Mouse (Mus musculus): ENCODE measurements around the gene Mbip.

The Mbip gene

DNA sequence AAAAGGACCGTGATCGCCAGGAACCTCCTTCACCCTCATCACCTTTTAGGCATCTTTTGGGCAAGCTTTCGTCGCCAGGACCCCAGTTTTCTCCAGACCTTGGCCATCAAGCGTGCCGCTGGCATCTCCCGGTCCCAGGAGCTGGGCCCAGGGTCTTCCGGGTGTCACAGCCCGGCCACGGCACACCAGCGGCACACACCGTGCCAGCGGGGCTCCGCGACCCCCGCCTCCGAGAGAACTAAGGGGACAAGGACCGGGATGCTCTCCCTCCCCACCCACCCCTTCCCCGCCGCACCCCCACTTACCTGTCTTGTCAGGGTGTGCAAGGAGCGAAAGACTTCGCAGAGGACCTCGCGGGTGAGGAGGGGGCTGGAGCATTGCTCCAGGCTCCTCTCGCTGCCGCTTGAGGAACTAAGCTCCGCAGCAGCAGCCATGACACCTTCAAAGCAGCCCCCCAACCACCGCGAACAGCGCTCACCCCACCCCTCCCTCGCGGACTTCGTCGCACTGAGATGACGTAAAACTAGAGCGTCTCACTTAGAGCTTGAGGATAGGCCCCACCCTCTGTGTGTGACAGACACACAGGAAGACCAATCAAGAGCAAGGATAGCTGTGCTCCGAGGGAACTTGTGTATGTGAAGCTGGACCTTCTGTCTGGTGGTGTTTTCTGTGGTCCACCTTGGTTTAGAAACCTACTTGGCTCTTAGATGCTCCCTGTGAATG lies at the start of gene Mbip:
Gene Mbip (minus strand): TSS at position 528 of the 723 bp plus-strand sequence.
- peak; percentile 97 to 99 for DNase-seq

DNA sequence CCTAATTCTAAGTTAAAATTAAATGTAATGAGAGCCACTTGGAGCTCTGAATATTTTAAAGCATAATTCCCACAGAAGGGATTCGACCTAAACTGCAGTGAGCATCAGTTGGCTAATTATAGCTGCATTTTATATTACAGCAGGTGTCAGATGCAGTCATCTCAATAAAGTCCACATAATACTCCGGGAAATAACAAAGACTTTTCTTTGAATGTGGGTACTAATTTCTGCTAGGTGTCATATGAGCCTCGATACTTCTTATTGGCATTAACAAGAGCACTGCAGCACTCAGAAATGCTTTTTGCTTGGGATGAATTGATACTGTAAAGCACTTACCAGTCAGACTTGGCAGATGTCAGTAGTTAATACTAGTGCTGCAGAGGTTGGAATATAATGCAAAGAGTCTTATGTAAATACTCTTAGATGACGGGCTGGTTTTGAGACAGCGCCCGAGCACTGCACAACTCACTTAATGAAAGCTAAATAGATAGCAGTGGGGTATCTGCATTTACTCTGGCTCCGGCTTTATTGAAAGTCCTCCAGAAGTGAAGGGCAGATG lies 42.0 kb upstream of the Mbip start:
- DNase-seq: no peak

DNA sequence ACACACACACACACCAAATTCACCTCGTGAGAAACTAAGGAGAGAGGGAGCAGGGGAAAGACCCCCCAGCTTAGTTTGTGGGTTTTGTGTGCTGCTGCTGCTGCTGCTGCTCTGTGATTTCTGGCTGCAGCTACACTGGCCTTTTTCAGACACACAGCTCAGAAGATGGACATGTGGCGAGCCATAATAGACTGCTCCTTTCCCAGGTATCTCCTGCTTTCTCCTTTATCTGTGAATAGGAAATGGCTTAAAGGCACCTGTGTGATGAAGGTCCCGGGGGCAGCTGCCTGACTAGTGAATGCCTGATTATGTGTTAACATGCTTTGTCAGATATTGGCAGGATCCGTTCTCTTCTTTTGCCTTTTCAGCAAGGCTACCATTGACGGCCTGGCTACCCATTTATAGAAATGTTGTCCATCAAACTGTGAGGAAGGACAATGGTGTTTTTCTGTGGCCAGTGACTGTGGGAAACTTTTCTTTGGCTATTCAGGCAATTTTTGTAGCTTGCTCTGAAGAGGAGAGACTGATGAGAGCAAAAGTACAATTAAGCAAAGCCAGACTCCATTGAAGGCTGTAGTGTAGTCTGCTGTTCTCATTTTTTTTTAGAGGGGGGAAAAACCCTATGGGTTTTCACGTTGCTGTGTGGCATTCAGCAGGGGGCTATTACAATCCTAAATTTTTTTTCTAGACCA lies 41.4 kb upstream of the Mbip start:
- no peak for DNase-seq

DNA sequence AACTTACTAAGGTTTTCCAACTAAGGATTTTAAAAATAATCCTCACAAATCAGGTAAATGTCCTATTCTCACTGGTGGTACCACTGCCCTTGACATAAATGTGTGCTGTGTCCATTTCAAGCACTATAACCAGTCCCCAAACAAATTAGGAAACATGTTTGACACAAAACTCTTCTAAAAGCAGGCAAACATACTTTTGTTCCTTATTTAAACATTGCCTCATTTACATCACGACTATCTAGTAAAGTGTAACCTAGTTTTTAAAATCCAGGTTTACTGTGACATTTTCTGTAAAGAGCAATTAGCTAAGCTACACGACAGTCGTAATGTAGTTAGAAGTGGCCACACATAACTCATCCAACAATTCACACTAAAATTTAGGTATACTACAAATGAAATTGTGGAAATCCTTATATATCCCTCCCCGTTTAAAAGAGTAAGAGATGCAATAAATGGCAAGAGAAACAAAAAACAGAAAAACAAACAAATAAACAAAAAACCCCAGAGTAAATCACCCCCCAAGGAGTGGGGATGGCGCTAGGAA lies 851 bp downstream of the Mbip start:
- DNase-seq: no peak

DNA sequence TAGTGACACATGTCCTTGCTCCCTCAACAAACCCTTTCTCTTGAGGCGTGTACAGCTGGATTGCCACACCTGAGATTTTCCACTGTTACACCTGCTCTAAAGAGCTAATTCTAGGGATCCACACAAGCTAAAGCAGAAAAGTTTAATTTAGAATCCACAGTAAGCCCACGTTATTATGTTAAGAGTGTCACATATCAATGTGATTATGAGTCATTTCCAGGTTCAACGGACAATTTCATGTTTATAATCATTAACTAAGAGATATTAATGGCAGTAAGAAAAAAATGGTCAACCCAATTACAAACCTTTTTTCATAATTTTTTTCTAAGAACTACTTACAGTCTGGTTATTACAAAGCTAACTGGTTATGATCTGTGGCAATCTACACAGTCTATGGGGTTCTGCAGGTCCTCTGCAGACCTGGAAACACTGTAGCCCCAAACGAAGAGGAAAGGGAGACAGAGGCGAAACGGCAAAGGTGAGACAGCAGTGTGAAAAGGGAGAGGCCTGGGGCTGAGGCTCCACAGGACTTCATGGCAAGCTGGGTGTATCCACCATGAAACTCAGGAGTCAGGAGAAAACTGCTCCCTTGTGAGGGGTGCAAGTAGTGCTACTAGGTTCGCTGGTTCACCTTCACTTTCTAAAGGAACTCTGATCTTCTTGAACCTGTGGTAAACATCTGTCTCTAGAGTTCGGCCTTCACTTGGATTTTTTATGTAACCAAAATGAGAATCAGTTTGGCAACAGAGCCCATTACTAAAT lies 6.2 kb downstream of the Mbip start:
- DNase-seq: no peak

DNA sequence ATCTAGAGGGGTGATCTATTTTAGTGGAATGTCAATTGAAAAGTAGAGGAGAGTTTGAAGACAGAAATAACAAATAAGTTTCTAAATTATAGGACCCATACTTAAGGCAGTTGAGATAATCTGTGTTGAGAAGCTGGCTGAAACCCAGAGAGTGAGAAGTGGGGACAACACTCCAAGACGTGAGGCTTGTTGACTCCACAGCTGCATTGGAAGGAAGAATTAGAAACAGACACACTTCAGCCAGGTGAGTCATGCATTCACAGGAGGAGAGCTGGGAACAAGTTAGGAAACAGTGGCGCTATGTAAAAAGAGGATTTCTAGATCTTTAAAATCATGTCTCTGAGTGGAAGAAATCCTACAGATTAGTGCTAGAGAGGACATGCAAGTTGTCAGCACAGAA lies 12.2 kb downstream of the Mbip start:
- DNase-seq: no peak

DNA sequence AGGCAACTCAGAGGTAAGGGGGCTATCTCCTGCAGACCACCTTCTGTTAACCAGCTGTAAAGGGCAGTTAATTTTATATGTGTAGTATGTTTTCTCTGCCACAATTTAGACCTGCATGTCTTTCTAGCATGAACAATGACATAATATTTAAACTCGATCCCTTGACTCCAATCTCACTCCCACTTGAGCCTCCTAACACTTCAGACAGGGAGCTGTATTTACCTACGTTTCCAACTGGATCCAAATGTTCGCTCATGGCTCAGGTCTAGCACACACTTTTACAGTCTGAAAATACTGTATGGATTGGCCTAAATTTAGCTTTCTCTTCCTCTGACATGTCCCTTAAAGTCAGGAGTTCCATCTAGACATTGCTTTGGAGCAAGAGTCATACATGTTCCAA lies 13.2 kb downstream of the Mbip start:
- no peak for DNase-seq

DNA sequence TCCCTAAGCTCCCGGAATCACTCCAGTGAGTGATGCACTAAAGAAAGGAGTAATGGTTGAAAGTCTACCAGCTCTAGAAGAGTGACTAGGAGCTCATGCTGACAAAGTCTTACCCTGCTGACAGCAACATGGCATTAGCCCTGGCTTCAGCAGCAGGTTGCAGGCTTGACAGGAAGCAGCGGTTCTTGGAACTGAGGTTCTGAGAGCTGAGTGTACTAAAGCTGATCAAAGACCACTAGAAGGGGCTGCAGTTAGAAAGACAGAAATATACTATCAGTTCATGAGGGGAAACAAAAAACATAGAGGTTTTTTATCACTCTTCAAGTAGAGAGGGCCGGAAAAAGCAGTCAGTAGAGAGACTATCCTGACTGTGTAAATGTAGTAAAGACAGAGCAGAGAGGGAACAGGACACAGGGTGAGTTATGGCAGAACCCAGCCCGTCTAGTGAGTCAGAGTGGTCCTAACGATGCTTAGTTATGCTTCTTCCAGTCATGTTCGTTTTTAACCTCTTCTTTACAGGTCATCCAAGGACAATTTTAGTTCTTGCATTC lies 18.2 kb downstream of the Mbip start:
- no peak for DNase-seq

DNA sequence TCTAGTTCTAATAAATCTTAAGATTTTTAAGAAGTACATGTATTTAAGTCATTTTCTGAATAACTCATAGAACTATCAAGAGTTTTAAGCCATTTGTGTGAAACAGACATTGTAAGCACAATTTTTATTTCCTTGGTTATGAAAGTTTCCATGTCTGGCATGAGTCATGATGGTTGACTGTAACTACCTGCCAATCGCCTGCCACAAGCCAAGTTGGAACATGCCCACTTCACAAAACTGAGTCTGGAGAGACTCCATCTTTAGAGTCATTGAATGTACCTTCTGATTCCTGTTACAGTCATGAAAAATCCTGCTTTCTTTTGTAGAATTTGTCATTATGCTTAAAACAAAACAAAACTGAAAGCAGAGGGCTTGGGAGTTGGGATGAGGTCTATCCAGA lies 19.8 kb downstream of the Mbip start:
- DNase-seq: no peak

DNA sequence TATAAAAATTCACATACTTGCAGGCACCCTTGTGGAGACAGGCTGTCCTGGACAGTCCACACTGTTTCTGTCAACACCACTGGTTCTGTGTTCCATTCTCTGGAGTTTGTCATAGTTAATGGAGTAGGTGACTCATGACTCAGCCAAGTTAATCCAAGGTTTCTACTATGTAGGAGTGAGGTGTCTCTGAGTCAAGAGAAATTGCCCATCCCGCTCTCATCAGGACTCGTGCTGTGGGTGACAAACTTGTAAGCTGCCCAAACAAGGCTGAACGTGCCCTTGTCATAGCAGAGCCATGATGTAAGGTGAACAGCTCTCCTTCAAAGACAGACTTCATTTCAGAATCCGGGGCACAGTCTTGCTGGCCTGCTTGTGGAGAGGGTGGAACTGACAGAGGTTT lies 26.8 kb downstream of the Mbip start:
- DNase-seq: no peak

DNA sequence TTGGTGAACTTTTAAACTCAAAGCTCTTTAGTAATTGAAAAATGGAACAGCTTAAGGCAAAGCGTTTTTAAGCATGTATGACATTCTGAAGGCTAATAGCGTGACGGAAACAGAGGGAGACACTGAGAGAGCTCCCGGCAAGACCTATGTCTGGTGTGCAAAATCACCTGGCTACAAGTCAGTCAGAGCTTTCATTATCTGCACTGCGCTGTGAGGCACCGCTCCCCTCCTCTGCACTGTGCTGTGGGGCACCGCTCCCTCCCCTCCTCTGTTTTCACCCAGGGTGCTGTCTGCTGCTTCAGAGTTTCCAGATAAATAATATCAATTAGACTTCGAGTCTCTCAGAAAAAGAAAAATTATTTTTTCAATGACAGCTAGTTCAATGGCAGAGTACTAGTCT lies 27.6 kb downstream of the Mbip start:
- DNase-seq: no peak

DNA sequence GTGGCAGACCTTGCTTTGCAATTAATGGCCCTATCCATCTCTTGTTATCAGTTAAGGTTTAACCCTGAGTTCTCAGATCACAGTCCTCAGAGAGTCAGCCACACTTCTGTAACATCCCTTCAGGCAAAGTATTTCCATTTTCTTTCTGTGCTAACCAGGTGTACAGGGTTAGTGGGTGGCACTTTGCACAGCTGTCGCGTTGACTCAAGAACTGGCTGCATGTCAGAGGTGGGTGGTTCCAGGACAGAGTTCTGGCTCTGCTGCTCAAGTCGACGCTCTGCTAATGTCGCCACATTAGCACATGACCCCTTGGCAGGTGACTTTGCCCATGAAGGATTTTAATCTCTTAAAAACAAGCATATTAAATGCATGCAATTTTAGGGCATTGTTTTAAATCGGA lies 39.9 kb downstream of the Mbip start:
- peak in 1 of 2 experiments; percentile 41 for DNase-seq

DNA sequence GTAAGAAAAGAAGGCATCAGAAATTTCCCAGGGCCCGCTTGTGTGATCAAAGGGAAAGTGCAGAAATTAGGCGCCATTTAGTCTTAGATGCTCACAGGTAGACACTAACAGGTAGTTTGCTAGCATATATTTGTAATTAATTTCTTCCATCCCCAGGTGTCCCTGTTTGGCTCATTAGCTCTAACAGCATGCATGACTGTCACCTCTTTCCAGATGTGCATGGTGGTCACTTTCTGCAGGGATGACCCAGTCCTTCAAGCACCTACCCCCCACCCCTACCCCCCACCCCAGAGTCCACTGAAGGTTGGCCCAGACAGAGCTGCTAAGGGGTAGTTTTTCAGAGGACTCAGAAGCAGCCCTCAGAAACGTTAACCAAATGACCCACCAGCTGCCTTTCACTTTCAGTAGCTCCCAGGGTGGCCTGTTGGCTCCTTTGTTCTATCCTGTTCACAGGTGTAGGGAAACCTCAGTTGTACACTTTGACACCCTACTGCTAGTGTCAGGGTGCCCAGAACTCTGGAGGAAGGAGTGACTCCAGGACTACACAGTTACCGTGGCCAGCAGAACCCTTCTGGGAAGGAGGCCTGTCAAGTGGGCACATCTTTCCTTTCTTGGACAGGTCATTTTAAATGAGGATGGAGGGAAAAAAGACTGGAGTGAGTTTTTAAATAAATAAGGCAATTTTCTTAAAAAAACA lies 43.2 kb downstream of the Mbip start:
- no peak for DNase-seq

DNA sequence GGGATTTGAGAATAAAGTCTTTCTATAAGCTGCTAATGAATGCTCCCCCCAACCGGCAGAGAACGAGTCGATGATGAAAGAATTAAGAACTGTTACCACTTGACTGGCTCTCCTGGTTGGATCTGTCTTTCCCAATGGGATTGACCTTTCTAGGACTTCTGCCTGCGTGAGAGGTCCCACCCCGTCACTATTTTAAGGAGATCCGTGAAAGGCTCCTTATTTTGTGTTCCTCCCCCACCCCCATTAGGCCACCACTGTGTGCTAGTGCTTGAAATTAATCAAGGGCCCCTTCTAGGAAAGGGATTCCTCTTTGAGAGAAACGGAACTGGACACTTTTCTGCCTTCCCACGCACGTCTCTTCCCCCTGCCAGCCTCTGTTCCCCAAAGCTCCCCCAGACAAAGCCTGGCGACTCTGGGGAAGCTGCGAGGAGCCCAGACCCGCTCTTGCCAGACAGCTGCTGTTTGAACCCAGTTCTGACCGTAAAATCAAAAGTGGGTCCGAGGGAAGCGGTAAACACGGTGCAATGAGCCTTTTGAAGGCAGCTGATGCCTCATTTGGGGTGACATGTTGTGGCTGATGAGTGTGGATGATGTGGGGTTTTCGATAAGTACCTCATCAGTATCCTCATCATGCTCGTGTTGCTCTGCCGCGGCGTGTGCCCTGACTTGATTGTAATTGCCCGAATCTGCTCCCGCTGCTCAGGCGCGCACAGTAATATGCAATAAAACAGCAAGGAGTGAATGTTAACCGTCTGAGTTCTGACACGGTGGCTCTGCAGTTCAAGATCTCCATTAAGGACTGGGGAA lies 44.0 kb downstream of the Mbip start:
- no peak for DNase-seq

DNA sequence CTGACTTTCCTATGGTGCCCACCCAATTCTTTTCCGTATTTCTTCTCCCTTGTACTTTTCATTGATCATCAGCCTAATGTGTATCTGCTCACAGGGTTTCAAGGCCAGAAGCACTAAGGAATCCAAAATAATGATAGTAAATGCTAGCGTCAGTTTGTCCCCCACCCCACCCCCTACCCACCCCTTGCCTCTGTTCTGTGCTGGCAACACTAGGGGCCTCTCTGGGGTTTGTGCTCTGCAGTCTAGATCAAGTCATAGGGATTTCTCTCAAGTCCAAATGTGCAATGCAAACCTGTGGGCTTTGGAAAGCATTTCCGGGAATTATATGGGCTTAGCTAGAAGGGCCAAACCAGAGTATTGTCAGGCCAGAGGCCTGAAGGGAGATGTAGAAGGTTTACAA lies 46.1 kb downstream of the Mbip start:
- DNase-seq: peak in 1 of 2 experiments; percentile 16

DNA sequence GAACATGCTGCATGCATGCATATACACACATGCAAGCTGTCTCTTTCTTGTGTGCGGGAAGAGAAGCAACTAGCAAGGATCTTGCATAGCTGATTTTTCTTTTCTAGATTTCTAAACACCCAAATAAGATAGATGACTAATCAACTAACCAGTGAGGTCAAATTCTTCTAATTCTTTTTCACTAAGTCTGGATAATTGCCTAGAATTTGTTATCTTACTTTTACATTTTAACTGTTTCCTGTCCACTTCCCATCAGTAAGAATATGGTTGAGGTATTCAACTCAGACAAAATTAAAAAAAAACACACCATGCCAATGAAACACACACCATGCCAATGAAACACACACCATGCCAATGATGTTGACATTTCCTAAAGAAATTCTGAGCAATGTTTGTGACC lies 46.8 kb downstream of the Mbip start:
- DNase-seq: no peak

DNA sequence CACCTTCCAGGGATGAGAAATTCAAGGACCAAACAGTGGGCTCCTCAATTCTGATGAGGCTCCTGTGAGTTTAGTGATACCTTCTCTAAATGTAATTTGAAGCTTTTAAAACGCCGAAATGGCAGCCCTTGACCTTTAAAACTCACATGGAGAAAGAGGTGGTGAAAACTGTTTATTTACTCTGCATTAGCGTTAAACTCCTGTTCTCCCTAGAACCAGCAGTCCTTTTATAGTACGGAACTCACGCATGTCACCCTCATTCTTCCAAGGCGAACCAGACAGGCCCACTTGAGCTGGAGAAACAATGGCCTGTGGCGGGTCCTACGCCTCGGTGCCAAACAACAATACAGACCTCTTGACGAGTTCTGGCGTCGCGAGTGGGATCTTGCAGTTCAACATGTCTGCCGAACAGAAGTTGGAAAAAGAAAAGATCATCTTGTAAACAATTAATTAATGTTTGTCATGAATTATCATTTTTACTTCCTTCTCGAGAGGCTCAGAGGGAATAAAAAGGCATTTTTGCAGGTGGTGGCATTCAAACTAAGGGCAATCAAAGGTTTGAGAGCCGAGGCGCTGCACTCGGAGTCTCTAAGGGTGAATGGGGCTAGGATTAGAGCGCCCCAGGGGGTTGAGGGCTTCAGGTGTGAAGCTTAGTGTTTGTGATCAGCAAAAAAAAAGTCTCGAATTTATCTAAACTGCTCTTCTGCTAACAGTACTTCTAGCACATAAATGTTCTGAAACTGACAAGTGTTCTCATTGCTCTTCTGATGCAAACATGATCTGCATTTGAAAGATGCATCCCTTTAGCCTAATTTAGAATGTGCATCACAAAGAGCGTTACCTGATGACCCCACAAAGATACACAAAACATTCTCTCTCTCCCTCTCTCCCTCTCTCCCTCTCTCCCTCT lies 47.5 kb downstream of the Mbip start:
- DNase-seq: no peak

DNA sequence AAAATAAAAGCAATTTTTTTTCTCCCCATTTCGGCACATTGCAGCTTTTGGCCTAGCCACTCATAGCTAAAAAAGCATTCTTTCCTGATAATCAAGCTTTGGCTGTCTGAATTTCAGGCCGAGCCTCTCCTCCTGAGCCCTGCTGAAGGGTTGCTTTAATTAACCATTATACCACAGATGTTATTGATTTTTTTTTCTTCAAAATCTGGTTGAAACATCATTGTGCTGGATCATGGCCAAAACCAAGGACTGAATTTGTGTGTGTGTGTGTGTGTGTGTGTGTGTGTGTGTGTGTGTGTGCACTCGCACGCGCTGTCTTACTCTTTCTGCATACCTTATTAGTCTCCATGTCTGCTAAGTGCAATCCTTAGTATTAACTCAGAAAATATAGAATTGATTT lies 48.6 kb downstream of the Mbip start:
- no peak for DNase-seq

DNA sequence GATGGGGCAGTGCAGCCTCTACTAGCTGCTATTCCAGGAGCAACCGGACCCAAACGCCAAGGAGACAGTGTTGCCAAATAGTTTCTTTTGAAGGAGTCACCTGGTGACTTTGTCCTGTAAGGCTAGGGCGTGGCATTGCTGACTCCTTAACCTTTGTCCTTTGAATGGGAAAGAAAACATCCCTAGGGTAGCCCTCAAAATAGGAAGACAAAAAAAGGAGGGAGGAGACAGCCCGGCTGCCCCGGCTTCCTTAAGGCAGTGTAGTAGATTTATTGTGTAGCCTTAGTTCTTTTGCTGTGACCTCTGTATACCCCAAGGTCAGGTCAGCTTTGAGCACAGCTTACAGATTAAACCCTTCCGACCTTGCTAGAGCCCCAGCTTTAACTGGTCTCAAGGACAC lies 49.2 kb downstream of the Mbip start:
- peak in 1 of 2 experiments; percentile 38 for DNase-seq

DNA sequence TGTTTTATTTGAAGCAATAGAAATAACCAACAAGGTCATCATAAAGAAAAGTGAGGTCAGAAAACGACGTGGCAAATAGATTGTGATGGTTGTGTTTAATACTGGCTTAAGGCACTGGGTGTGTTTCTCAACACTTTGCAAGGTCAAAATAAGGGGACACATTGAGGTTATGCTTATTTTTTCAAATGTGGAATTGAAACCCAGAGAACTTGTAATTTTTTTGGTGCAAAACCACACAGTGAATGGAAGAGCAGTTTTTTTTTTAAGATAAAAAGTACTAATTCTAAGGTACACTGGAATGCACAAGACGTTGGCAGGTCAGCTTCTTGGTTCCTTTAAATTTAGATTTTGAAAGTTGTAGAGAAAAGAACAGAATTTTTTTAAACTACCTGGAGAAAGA lies 50.5 kb downstream of the Mbip start:
- DNase-seq: no peak

All from kidney, postnatal 25 days (tissue).